Mouse (Mus musculus) embryonic fibroblast, embryonic 13.5 days (primary cell): ENCODE measurements at regions not wholly inside any gene's neighbourhood (a gene's known extent, or its start where the extent isn't known, plus 50 kb on each side); places are given as distances from the start of the nearest gene placed in this dataset.

Experiments
- CTCF ChIP-seq: IDR thresholded peaks from 2 replicates; pipeline ENCODE4 v1.5.1; 2011; ENCODE audit warnings: mild to moderate bottlenecking, control low read depth, low read length, moderate library complexity, borderline replicate concordance; ENCODE audit not compliant: insufficient read depth
- POLR2A ChIP-seq: IDR thresholded peaks from 2 replicates; pipeline ENCODE4 v1.6.1; 2011; ENCODE audit warnings: low read depth, mild to moderate bottlenecking, control low read depth, low read length, moderate library complexity

- TF ChIP-seq CTCF: no peak
- TF ChIP-seq POLR2A: no peak
These were observed 136.3 kb upstream of the Fbxo11 start for GRCm38 (mm10) chr17:88201249-88201970.
